Mouse (Mus musculus) ovary, adult 10 weeks (tissue): ENCODE data around the gene Sprn. TPM values are rescaled to one million over a fixed set of nuclear protein-coding genes. Genes with fewer than 3 reads are reported as not detected.

Experiments
- polyA plus RNA-seq: library from polyadenylated mRNA; stranded (reverse); fragments of 350-450 nt; fragmentation: Illumina TruSeq; extraction: RNeasy Lipid Tissue Mini Kit (QIAGEN cat#74804); gene quantifications from one replicate; pipeline ENCODE4 v1.2.3, GENCODE M21; 2014

Sprn gene
- 2.9 TPM for polyA plus RNA-seq

DNA sequence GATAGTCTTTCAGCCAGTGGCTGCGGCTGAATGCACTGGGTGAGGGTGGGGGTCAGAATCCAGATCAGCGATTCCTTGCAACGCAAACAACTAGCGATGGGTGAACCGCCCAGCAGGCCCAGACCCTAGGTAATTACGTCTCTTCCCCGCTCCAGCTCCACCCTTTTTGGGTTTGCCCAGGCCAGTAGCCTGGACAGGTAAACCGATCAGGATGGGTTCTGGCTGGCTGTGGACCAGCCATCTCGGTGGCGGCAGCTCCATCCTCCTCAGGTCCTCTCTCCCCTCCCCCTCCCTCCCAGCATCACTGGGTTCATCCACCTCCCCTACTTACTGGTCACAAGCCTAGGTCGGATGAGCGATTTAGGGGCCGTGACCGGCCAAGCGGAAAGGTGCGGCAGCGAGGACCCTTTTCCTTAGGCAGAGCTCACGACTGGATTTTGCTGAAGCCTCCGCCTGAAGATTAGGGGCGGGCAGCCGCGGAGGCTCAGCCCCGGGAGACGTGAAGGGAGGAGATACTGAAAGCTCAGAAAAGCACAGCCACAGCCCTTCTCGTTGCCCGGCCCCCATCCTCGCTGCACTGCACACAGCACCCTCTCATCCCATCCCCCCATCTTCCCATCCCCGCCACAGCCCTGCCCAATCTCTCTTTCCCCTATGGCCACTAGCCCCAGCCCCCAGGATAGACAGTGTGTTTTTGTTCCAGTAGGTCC lies at the start of gene Sprn:
Gene Sprn, minus strand, starts transcription at position 660 of the 710 bp plus-strand sequence.

DNA sequence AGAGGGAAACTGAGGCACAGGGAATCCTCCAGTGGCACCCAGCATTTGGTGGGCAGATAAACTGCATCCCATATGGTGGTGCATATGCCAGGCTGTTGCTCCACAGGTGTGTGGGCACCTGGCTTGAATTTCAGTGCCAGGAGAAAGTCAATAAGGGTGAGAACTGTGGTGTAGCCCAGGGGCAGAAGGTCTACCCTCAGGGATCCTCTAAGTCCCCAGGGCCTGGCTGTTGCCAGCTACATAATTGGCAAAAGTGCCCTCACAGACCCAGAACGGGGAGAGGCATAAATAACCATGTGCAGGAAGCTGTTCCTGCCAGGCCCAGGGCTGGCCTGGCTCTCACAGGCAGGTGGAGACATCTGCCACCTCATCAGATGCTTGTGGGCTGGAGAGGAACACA lies 18.3 kb upstream of the Sprn start, which contains the start of gene Olfr523:
Gene Olfr523, plus strand, starts transcription at position 282 of the 400 bp plus-strand sequence.

DNA sequence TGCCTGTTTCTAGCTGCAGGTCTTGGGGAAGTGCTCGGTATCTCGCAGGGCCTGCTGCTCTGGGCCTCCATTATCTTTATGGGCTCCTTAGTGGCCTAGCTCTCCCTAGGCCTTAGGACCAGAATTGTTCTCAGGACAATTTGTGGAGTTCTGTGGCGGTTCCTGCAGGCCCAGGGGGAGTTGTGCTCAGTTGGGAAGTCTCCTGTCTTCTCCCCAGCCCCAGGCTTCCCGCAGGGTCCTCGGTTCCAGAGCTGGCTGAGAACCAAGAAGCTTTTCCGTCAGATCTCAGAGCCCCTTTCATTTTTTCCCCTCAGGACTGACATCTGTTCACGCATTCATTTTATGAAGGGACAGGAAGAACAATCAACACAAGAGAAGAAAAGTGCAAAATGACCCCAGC lies 10.0 kb upstream of the Sprn start, which contains the start of gene Olfr522:
Gene Olfr522, minus strand, starts transcription at position 101 of the 400 bp plus-strand sequence.

DNA sequence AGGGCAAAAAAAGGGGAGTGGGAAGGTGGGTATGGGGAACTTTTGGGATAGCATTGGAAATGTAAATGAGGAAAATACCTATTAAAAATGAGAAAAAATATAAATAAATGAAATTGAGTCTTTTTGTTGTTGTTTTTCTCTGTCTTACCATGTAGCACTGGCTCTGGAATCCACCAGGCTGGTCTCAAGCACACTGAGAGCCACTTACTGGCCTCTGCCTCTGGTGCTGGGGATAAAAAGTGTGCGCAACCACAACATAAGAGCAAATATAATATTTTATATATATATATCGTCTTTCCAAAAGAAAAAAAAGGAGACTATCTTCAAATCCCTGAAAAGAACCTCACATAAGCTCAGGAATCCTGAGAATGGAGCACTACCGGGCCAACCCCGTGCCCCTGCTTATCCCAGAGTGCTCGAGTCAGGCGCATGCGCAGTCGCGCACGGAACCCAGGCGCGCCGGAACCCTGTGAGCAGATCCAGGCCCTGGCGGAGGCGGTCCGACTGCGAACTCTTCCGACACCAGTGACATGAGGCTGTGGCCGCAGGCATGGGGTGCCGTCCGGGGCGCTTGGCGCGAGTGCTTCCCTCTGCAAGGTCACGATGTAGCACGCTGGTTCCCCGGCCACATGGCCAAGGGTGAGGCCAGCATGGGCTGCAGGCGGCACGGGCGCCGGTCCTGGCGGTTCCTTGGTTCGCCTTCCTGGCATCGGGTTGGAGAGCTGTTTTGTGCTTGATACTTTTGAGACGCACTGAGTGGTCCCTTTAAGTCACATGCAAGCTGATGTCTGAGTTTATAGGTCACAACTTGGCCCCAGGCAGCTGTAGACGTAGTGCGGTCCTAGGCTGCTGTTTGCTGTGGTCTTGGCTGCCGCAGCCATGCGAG lies 17.3 kb downstream of the Sprn start, which contains the start of gene Mtg1:
Gene Mtg1, plus strand, starts transcription at position 430 of the 886 bp plus-strand sequence.

DNA sequence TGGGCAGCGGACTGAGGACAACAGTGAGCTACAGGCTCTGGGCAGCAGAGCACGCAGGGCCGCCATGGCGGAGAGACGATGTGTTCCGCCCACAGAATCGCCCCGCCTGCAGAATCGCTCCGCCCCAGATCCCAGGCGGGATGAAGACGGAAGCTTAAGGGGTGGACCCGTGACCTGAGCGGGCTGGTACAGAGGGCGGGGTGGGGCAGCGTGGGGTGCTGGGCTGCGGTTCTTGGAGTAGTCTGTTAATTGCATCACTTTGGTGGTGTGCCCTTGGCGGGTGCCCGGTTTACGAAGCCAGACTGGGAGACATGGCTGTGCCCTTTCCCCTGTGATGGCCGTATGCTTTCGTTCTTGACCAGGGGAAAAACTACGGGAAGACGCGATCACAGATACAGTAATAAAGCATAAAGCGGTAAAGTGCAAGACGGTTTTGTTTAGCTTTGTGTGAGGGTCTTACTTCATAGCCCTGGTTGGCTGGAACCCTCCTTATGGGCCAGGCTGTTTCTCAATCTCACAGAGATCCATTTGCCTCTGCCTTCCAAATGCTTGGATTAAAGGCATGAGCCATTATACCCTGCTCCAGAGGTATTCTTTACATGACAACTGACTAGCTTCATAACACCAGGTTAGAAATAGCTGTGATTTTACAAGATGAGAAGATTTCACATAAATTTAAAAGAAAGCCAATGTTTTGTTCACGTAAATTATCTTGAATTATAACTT lies 38.2 kb downstream of the Sprn start, which contains the start of gene Echs1:
Gene Echs1, minus strand, starts transcription at position 148 of the 726 bp plus-strand sequence.

DNA sequence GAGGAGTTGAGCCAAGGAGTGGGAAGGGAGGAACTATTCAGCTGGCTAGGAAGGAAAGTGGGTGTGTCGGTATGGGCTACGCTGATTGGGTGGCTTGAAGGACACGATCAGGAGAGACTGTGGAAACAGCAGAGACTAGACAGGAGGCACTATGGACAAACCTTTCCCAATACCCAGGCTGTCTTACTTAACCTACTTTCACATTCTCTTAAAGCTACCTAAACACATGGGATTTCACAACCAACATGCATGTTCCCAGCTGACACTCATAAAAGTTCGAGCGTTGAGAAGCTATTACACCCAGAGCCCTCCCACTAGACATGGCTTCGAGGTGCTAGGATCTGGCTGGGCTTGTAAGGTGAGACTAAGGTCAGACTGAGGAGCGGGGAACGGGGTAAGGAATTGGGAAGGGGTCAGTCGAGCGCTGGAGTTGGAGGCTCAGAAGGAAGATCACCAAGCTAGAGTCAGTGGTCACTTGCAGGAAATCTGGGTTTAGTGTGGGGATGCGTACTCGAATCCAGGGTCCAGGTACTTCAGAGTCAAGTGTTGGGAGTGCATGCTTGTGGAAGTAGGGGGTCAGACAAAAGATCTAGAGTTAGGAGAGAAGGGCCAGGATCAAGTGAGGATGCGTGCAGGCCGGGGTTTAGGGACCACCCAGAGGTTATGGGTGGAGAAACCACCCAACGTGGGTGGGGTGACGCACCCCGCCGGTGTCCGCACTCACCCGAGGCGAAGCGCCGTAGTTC lies 38.9 kb downstream of the Sprn start, which contains the start of gene Paox:
Gene Paox, plus strand, starts transcription at position 217 of the 746 bp plus-strand sequence.

DNA sequence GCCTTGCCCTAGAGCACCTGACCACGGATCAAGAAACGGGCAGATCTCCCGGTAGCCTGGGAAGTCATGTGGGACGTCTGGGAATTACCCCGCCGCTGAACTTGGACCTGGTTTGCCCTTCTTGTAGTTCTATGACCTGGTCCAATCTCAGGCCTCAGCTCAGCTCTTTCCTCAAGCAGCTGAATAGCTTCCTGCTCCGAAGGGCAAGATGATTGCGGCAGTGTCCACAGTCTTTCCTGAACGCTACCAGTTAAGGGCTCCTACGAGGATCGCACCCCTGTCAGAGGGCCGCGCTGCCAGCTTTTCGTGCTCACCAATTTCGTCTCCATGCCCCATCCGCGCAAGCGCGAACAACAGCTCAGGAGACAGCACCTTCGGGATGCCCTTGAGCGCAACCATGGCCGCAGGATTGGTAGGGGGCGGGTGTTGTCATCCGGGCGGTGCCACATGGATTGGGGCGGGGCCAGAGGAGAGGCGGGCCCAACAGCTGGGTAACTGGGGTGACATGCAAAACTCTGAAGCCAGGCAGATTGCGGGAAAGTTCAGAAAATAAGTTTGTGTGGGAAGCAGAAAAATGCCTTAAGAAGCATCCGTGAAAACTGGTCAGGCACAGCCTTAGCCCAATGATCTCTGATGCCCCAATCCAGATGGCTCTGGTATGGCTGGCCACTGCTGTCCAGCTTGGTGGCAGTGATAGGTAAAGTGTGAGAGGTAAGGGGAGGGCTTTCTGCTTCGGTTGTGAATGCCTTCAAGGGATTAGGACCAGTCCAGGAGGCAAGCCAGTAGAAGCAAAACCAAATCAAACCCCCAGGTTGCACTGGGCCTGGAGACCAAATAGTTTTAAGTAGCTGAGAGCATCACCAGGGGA lies 52.5 kb downstream of the Sprn start, which contains the start of gene Fuom:
Gene Fuom, minus strand, starts transcription at position 449 of the 868 bp plus-strand sequence.

Other genes starting within 250 kb of the Sprn start
- not detected for gene Utf1, start 211.1 kb downstream of the Sprn start, polyA plus RNA-seq
- gene 6430531B16Rik, start 176.1 kb downstream of the Sprn start, polyA plus RNA-seq: not detected
- 0.54 TPM for gene Adam8, start 162.3 kb downstream of the Sprn start, polyA plus RNA-seq
- 7.2 TPM for gene Zfp511, start 118.5 kb downstream of the Sprn start, polyA plus RNA-seq
- 38.6 TPM for gene Tubgcp2, start 118.2 kb downstream of the Sprn start, polyA plus RNA-seq
- 0.60 TPM for gene Msx3, start 105.8 kb downstream of the Sprn start, polyA plus RNA-seq
- gene Caly, start 72.3 kb downstream of the Sprn start, polyA plus RNA-seq: not detected
- gene Prap1, start 61.5 kb downstream of the Sprn start, polyA plus RNA-seq: not detected
- gene Fuom, start 52.4 kb downstream of the Sprn start, polyA plus RNA-seq: 20.8 TPM
- gene Paox, start 39.1 kb downstream of the Sprn start, polyA plus RNA-seq: 5.7 TPM
- 99.4 TPM for gene Echs1, start 38.4 kb downstream of the Sprn start, polyA plus RNA-seq
- 3.0 TPM for gene Mtg1, start 17.3 kb downstream of the Sprn start, polyA plus RNA-seq
- not detected for gene Olfr522, start 9.9 kb upstream of the Sprn start, polyA plus RNA-seq
- not detected for gene Olfr523, start 18.3 kb upstream of the Sprn start, polyA plus RNA-seq
- gene Olfr524, start 51.1 kb upstream of the Sprn start, polyA plus RNA-seq: not detected
- not detected for gene Cd163l1, start 63.4 kb upstream of the Sprn start, polyA plus RNA-seq
- gene 5830411N06Rik, start 92.4 kb upstream of the Sprn start, polyA plus RNA-seq: not detected
- gene Olfr525, start 166.0 kb upstream of the Sprn start, polyA plus RNA-seq: not detected
- gene Olfr527, start 179.1 kb upstream of the Sprn start, polyA plus RNA-seq: not detected
- not detected for gene Olfr60, start 206.8 kb upstream of the Sprn start, polyA plus RNA-seq
- not detected for gene Olfr530, start 221.5 kb upstream of the Sprn start, polyA plus RNA-seq
- gene Olfr531, start 248.0 kb upstream of the Sprn start, polyA plus RNA-seq: not detected